Mouse (Mus musculus): ENCODE results near the gene Gstm1. TPM values are rescaled to one million over a fixed set of nuclear protein-coding genes. Genes with fewer than 3 reads are reported as not detected.

The Gstm1 gene
- total RNA-seq (2023) = 84.1 TPM in 2 replicates

GRCm38 (mm10) chr3:108017473-108018189 is at the start of gene Gstm1:
Gene Gstm1, minus strand, starts transcription at chr3:108017973.

GRCm38 (mm10) chr3:108044394-108045140 is 26.8 kb upstream of the Gstm1 start, which contains the start of gene Gstm4:
Gene Gstm4, minus strand, starts transcription at chr3:108044894.

GRCm38 (mm10) chr3:107986041-107986562 is 31.7 kb downstream of the Gstm1 start, which contains the start of gene Gstm2:
Gene Gstm2, minus strand, starts transcription at chr3:107986453.

GRCm38 (mm10) chr3:107968724-107969395 is 48.9 kb downstream of the Gstm1 start, which contains the start of gene Gstm3:
Gene Gstm3, minus strand, starts transcription at chr3:107969283.

Other genes starting within 250 kb of the Gstm1 start
- gene Eps8l3, start 140.7 kb downstream of the Gstm1 start, total RNA-seq (2023) = not detected in 2 replicates
- gene Gstm5, start 122.2 kb downstream of the Gstm1 start, total RNA-seq (2023) = 0.45 TPM in 1 of 2 replicates, not detected in the other
- 0.44 and 0.75 TPM in 2 replicates for gene Gstm7, start 86.2 kb downstream of the Gstm1 start, total RNA-seq (2023)
- gene Gstm6, start 74.2 kb downstream of the Gstm1 start, total RNA-seq (2023) = not detected in 2 replicates
- not detected in 2 replicates for gene Gstm3, start 48.7 kb downstream of the Gstm1 start, total RNA-seq (2023)
- gene Gstm2, start 31.5 kb downstream of the Gstm1 start, total RNA-seq (2023) = not detected in 2 replicates
- 5.0 and 5.9 TPM in 2 replicates for gene Gstm4, start 26.9 kb upstream of the Gstm1 start, total RNA-seq (2023)
- 66.8 and 71.1 TPM in 2 replicates for gene Ampd2, start 68.7 kb upstream of the Gstm1 start, total RNA-seq (2023)
- gene Gnat2, start 74.8 kb upstream of the Gstm1 start, total RNA-seq (2023) = not detected in 2 replicates
- gene Gnai3, start 128.2 kb upstream of the Gstm1 start, total RNA-seq (2023) = 113 and 120 TPM in 2 replicates
- gene Gpr61, start 136.9 kb upstream of the Gstm1 start, total RNA-seq (2023) = not detected in 2 replicates
- 0.50 and 0.69 TPM in 2 replicates for gene Amigo1, start 168.4 kb upstream of the Gstm1 start, total RNA-seq (2023)
- gene Cyb561d1, start 183.2 kb upstream of the Gstm1 start, total RNA-seq (2023) = 39.0 and 42.1 TPM in 2 replicates
- 10.2 and 11.0 TPM in 2 replicates for gene Atxn7l2, start 193.0 kb upstream of the Gstm1 start, total RNA-seq (2023)
- gene Sypl2, start 208.7 kb upstream of the Gstm1 start, total RNA-seq (2023) = not detected in 2 replicates
- gene Psma5, start 239.0 kb upstream of the Gstm1 start, total RNA-seq (2023) = 21.8 and 27.1 TPM in 2 replicates

Measured in neutrophil, adult 65 days (primary cell).